Mouse (Mus musculus): ENCODE measurements around the gene Ets2.

The Ets2 gene

GRCm38 (mm10) chr16:95767246-95767645, 65.4 kb downstream of the Ets2 start:
- DNase-seq (ENCODE audit: low read depth, low spot score), result peak; percentile 75

DNA sequence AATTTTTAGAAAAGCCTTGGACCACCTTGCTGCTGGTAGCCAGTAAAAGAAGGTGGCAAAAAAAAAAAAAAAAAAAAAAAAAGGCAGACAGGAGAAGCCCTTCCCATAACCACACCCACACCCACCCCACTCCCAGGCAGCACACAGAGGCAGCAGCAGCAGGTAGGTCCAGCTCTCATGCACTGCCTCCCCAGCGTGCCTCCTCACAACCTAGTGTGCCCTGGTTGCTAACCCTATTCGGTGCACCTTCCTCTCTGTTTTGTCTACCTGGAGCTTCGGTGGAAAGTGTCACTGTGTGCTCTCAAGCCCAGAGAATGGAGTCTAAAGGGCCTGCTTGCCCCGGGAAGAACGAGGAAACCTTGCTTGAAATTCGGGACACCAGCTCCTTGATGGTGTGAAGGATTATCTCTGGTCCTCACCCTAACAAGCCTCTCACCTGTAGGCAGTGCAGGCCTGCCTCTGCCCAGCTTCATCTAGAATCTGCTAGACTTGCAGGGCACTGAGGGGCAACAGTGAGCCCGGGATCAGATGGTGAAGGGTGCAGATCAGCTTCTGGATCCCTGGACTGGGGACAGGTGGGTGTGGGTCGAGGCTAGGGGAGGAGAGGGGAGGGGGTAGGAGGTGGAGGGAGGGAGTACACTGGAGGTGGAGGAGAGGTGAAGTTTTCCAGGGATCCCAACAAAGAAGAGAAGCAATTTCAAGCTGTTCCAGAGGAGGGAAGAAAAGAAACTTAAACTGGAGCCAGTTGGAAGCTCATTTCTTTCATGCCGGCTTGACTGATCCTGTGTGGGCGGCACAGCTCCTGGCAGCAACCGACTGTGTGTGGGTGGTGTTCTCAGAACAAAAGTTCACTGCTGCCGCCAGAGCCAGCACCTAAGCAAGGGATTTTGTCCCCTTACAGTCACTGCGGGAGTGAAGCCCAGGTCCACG, 67.5 kb downstream of the Ets2 start:
- DNase-seq (ENCODE audit: low read depth, low spot score), result peak; percentile 77

DNA sequence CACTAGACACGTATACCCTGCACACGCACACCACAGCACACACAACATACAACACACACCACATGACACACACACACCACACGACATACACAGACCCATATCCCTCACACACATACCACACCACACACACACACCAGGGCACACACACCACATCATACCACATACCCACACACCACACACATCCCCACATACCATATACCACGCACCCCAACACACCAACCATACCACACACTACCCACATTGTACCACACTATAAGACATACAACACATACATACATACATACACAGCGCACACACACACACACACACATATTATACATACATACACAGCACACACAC, 68.1 kb downstream of the Ets2 start:
- DNase-seq (ENCODE audit: low read depth, low spot score), result no peak

GRCm38 (mm10) chr16:95770402-95770801, 68.5 kb downstream of the Ets2 start:
- DNase-seq (ENCODE audit: low read depth, low spot score), result no peak

Measured in 3T3-L1 (cell line).